Mouse (Mus musculus): ENCODE measurements around the gene A3galt2. TPM values are rescaled to one million over a fixed set of nuclear protein-coding genes. Genes with fewer than 3 reads are reported as not detected.
A peak's percentile ranks its signal among the peaks of the same experiment; 100 is the strongest.

A3galt2 gene
- polyA plus RNA-seq, 1 experiment from 2014 or later: not detected

DNA sequence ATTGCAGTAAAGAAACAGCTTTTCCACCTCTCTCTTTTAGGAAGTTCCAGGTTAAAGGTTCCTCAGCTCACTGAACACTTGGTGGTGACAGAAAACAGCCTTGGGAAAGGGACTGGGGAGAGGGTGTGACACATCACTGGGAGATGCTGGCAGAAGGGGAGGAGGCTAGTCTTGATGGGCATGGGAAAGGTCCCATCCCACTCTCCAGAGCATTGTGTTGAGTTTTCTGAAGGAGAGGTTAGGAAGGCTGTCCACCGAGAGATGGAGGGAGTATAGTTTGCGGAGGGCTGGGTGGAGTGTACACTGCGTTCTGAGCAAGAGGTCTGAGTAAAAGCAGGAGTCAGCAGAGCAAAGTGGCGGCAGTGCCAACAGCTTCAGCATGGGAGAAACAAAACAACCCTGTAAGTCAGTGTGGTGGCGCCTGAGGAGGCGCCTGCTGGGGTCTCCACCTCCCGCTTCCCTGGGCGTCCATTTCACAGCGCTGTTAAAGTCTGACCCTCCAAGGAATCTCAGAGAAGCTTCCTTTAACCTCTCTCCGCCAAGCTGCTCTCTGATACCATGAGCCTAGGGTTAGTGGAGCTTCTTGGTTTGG, 12.7 kb upstream of the A3galt2 start:
- no peaks in the 10 kb centered on the region for H3K9me3 ChIP-seq (ENCODE audit: control insufficient read depth, low read length)
- peaks cover 33% of the 10 kb centered on the region for H3K36me3 ChIP-seq (ENCODE audit: control insufficient read depth, insufficient read depth, low read length)
- TF ChIP-seq CTCF (IDR thresholded peaks at IDR 0.05; ENCODE audit: low read depth) (no peak), EP300 (optimal IDR thresholded peaks at IDR 0.05) (no peak)
- H3K9ac ChIP-seq (ENCODE audit: low read length): no peak overlapping the region
- no peak overlapping the region for H3K4me3 ChIP-seq (ENCODE audit: low read depth, low read length)
- ATAC-seq (ENCODE audit: low FRiP score, low TSS enrichment) (no peak), DNase-seq (ENCODE audit: low spot score) (no peak)
- H3K27ac ChIP-seq (replicated peaks): 0 out of 2 replicates have a peak overlapping the region, but pooled peaks have one; percentile 30
- no peaks in the 10 kb centered on the region for H3K27me3 ChIP-seq (ENCODE audit: control insufficient read depth, insufficient read depth, low read length)
- WGBS: 50% methylated on average over 10 of the region's 10 CpGs
- no peak overlapping the region for H3K4me2 ChIP-seq (replicated peaks; ENCODE audit: low read depth)
- no peaks in the 10 kb centered on the region for H3K4me1 ChIP-seq (replicated peaks; ENCODE audit: control insufficient read depth, insufficient read depth)

DNA sequence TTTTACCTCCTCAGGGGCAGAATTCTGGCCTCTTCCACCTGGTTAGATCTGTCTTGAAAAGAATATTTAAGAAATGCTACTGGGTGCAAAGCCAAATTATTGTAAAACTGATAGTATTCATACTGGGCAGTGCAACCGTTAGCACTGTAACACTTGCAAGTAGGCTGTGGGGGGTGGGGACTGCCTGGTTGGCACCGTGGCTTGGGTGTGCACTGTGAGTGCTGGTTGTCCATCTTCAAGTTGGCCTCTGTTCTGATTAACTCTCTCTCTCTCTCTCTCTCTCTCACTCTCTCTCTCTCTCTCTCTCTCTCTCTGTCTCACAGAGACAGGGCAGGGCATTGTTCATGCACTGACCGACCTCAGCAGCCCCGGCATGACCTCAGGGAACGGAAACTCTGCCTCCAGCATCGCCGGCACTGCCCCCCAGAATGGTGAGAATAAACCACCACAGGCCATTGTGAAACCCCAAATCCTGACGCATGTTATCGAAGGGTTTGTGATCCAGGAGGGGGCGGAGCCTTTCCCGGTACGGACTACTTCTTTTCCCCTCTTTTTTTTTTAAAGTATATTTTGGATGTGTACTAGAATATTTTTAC, 12.0 kb upstream of the A3galt2 start:
- no peak for DNase-seq (ENCODE audit: low spot score)
- H3K27ac ChIP-seq (replicated peaks): no peak overlapping the region
- WGBS: 68% methylated on average over 12 of the region's 12 CpGs
- H3K9ac ChIP-seq (ENCODE audit: low read length): no peak overlapping the region
- peaks cover 39% of the 10 kb centered on the region for H3K36me3 ChIP-seq (ENCODE audit: control insufficient read depth, insufficient read depth, low read length)
- no peaks in the 10 kb centered on the region for H3K9me3 ChIP-seq (ENCODE audit: control insufficient read depth, low read length)
- H3K4me3 ChIP-seq (ENCODE audit: low read depth, low read length): no peak overlapping the region
- no peak for ATAC-seq (ENCODE audit: low FRiP score, low TSS enrichment)
- no peak overlapping the region for H3K4me2 ChIP-seq (replicated peaks; ENCODE audit: low read depth)
- H3K27me3 ChIP-seq (ENCODE audit: control insufficient read depth, insufficient read depth, low read length): no peaks in the 10 kb centered on the region
- TF ChIP-seq EP300 (optimal IDR thresholded peaks at IDR 0.05) (no peak), CTCF (IDR thresholded peaks at IDR 0.05; ENCODE audit: low read depth) (no peak)
- H3K4me1 ChIP-seq (replicated peaks; ENCODE audit: control insufficient read depth, insufficient read depth): no peaks in the 10 kb centered on the region

DNA sequence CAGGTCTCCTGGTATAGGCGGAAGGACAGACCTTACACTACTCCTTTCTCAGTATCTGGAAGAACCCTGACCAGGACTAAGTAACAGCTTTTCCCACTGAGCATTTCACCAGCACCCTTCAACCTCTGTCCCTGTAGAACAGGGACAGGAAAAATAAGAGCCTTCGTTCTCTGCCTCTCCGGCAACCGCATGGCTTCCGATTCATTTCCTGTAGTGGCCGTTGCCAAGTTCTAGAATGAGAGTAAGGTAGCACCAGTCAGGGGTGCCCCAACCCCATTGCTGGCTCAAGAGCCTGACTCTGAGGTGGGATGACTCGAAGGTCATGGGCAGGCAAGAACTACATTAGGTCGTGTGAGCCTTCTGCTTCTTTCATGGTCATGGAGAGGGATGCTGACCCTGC, 10.0 kb upstream of the A3galt2 start:
- DNase-seq (ENCODE audit: low spot score) (no peak), ATAC-seq (ENCODE audit: low FRiP score, low TSS enrichment) (no peak)
- H3K27me3 ChIP-seq (ENCODE audit: control insufficient read depth, insufficient read depth, low read length): no peaks in the 10 kb centered on the region
- H3K4me1 ChIP-seq (replicated peaks; ENCODE audit: control insufficient read depth, insufficient read depth): no peaks in the 10 kb centered on the region
- no peak overlapping the region for H3K9ac ChIP-seq (ENCODE audit: low read length)
- peaks cover 46% of the 10 kb centered on the region for H3K36me3 ChIP-seq (ENCODE audit: control insufficient read depth, insufficient read depth, low read length)
- H3K4me3 ChIP-seq (ENCODE audit: low read depth, low read length): no peak overlapping the region
- no peaks in the 10 kb centered on the region for H3K9me3 ChIP-seq (ENCODE audit: control insufficient read depth, low read length)
- 79% methylated on average over 8 of the region's 8 CpGs for WGBS
- TF ChIP-seq EP300 (optimal IDR thresholded peaks at IDR 0.05) (no peak), CTCF (IDR thresholded peaks at IDR 0.05; ENCODE audit: low read depth) (no peak)
- no peak overlapping the region for H3K27ac ChIP-seq (replicated peaks)
- no peak overlapping the region for H3K4me2 ChIP-seq (replicated peaks; ENCODE audit: low read depth)

DNA sequence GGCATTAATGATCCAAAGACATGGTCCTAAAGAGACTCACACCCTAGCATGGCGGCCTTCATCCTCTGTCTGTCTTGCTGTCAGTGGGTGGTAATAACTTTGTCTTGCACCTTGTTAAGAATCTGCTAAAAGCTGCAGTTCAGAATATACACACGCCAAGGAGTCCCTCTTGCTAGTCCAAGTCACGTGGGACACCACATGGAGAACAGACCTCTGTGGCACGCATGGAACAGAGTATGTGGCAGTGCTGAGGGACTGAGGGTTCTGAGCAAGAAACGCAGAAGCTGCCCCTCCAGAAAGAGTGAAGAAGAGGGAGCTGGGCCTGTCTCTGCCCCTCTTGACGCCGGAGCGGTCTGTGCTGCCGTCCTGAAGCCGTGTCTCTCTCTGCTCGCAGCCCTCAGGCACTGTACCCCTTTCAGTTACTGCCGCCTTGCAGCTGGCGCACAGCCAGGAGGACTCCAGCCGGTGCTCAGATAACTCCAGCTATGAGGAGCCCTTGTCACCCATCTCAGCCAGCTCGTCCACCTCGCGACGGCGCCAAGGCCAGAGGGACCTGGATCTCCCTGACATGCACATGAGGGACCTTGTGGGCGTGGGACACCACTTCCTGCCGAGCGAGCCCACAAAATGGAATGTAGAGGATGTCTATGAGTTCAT, 7.4 kb upstream of the A3galt2 start:
- no peak for DNase-seq (ENCODE audit: low spot score)
- H3K4me1 ChIP-seq (replicated peaks; ENCODE audit: control insufficient read depth, insufficient read depth): no peaks in the 10 kb centered on the region
- TF ChIP-seq CTCF (IDR thresholded peaks at IDR 0.05; ENCODE audit: low read depth) (no peak), EP300 (optimal IDR thresholded peaks at IDR 0.05) (no peak)
- H3K27me3 ChIP-seq (ENCODE audit: control insufficient read depth, insufficient read depth, low read length): no peaks in the 10 kb centered on the region
- no peak overlapping the region for H3K4me2 ChIP-seq (replicated peaks; ENCODE audit: low read depth)
- no peak overlapping the region for H3K4me3 ChIP-seq (ENCODE audit: low read depth, low read length)
- 67% methylated on average over 22 of the region's 22 CpGs for WGBS
- no peaks in the 10 kb centered on the region for H3K9me3 ChIP-seq (ENCODE audit: control insufficient read depth, low read length)
- peaks cover 64% of the 10 kb centered on the region for H3K36me3 ChIP-seq (ENCODE audit: control insufficient read depth, insufficient read depth, low read length)
- H3K9ac ChIP-seq (ENCODE audit: low read length): no peak overlapping the region
- H3K27ac ChIP-seq (replicated peaks): 0 out of 2 replicates have a peak overlapping the region, but pooled peaks have one; percentile 2
- ATAC-seq (ENCODE audit: low FRiP score, low TSS enrichment): no peak

DNA sequence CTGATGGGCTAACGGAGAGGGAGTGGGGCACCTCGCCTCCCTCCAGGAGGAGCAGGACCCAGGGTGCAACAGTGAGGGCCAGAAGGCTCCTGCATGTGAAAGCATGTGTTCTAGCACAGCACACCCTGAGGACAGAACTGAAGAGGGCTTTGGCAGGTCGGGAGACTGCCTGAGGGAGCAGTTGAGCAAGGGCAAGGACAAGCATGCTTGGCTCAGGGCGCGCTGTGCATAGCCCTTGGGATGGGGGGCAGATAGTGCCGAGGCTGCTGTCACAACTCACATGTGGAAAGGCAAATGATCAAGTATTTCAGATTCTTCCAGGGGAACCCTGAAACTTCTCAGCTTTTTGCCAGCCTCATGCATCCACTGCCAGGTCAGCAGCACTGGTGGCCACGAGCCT, 6.9 kb upstream of the A3galt2 start:
- Histone ChIP-seq H3K27ac (replicated peaks) (0 out of 2 replicates have a peak overlapping the region, but pooled peaks have one; percentile 2), H3K4me2 (replicated peaks; ENCODE audit: low read depth) (no peak overlapping the region), H3K4me1 (replicated peaks; ENCODE audit: control insufficient read depth, insufficient read depth) (no peaks in the 10 kb centered on the region), H3K27me3 (ENCODE audit: control insufficient read depth, insufficient read depth, low read length) (no peaks in the 10 kb centered on the region), H3K36me3 (ENCODE audit: control insufficient read depth, insufficient read depth, low read length) (peaks cover 64% of the 10 kb centered on the region), H3K9ac (ENCODE audit: low read length) (no peak overlapping the region), H3K9me3 (ENCODE audit: control insufficient read depth, low read length) (no peaks in the 10 kb centered on the region), H3K4me3 (ENCODE audit: low read depth, low read length) (no peak overlapping the region)
- WGBS: 84% methylated on average over 7 of the region's 7 CpGs
- ATAC-seq (ENCODE audit: low FRiP score, low TSS enrichment): no peak
- TF ChIP-seq EP300 (optimal IDR thresholded peaks at IDR 0.05) (no peak), CTCF (IDR thresholded peaks at IDR 0.05; ENCODE audit: low read depth) (no peak)
- no peak for DNase-seq (ENCODE audit: low spot score)

DNA sequence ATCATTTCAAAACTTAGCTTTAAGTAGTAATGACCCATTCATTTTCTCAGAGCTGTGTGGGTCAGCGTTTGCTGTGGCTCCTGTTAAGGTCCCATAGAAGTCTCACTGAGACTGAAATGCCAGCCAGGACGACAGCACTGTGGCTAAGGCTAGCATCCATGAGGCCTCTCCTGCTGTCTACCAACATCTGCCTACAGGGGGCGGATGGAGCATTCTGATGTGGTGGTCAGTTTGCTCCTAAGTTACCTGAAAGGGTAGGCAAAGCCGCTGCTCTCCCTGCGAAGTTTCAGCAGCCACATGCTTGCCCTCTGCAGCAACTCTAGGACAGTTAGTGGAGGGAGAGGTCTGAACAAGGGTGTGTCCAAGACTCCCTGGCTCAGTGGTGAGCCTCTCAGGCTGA, 4.2 kb upstream of the A3galt2 start:
- TF ChIP-seq CTCF (IDR thresholded peaks at IDR 0.05; ENCODE audit: low read depth) (peak; percentile 62), EP300 (optimal IDR thresholded peaks at IDR 0.05) (no peak)
- Histone ChIP-seq H3K27me3 (ENCODE audit: control insufficient read depth, insufficient read depth, low read length) (no peaks in the 10 kb centered on the region), H3K4me3 (ENCODE audit: low read depth, low read length) (no peak overlapping the region), H3K27ac (replicated peaks) (no peak overlapping the region), H3K4me2 (replicated peaks; ENCODE audit: low read depth) (no peak overlapping the region), H3K36me3 (ENCODE audit: control insufficient read depth, insufficient read depth, low read length) (peaks cover 47% of the 10 kb centered on the region), H3K9me3 (ENCODE audit: control insufficient read depth, low read length) (no peaks in the 10 kb centered on the region), H3K9ac (ENCODE audit: low read length) (no peak overlapping the region), H3K4me1 (replicated peaks; ENCODE audit: control insufficient read depth, insufficient read depth) (no peaks in the 10 kb centered on the region)
- WGBS: 60% methylated on average over 5 of the region's 5 CpGs
- DNase-seq (ENCODE audit: low spot score) (peak; percentile 36), ATAC-seq (ENCODE audit: low FRiP score, low TSS enrichment) (no peak)
